Mouse (Mus musculus): ENCODE measurements at regions not wholly inside any gene's neighbourhood (a gene's known extent, or its start where the extent isn't known, plus 50 kb on each side); places are given as distances from the start of the nearest gene placed in this dataset.

- H3K4me1 ChIP-seq (ENCODE audit: insufficient read depth, low read depth, low read length) = no peaks in the 10 kb centered on the region
- H3K36me3 ChIP-seq (ENCODE audit: insufficient read depth, low read length) = no peaks in the 10 kb centered on the region
- no peak overlapping the region for H3K4me2 ChIP-seq (replicated peaks; ENCODE audit: low read depth, low read length)
- 73% methylated on average over 8 of the region's 8 CpGs for WGBS
- TF ChIP-seq EP300 (IDR thresholded peaks at IDR 0.05) = no peak
- TF ChIP-seq CTCF (IDR thresholded peaks at IDR 0.05) = no peak
- H3K27me3 ChIP-seq (replicated peaks; ENCODE audit: insufficient read depth, low read length) = no peaks in the 10 kb centered on the region
- DNase-seq (ENCODE audit: low spot score) (no peak), ATAC-seq (no peak)
- H3K9me3 ChIP-seq (ENCODE audit: low read length) = no peaks in the 10 kb centered on the region
- no peak overlapping the region for H3K27ac ChIP-seq (ENCODE audit: low read length)
- no peak overlapping the region for H3K4me3 ChIP-seq (ENCODE audit: low read depth, low read length)
- no peak overlapping the region for H3K9ac ChIP-seq (replicated peaks; ENCODE audit: low read depth)
Measured at GRCm38 (mm10) chr3:18378014-18379005, 430.1 kb downstream of the Cypt12 start.

- DNase-seq (ENCODE audit: low spot score) (peak; percentile 9), ATAC-seq (no peak; the same call in 1 of the 2 replicates)
- H3K9ac ChIP-seq (replicated peaks; ENCODE audit: low read depth) = no peak overlapping the region
- no peaks in the 10 kb centered on the region for H3K9me3 ChIP-seq (ENCODE audit: low read length)
- TF ChIP-seq CTCF (IDR thresholded peaks at IDR 0.05) (no peak), EP300 (IDR thresholded peaks at IDR 0.05) (no peak)
- no peak overlapping the region for H3K4me2 ChIP-seq (replicated peaks; ENCODE audit: low read depth, low read length)
- no peak overlapping the region for H3K27ac ChIP-seq (ENCODE audit: low read length)
- no peaks in the 10 kb centered on the region for H3K4me1 ChIP-seq (ENCODE audit: insufficient read depth, low read depth, low read length)
- WGBS = 60% methylated on average over 4 of the region's 4 CpGs
- H3K27me3 ChIP-seq (replicated peaks; ENCODE audit: insufficient read depth, low read length) = no peaks in the 10 kb centered on the region
- H3K4me3 ChIP-seq (ENCODE audit: low read depth, low read length) = no peak overlapping the region
- H3K36me3 ChIP-seq (ENCODE audit: insufficient read depth, low read length) = no peaks in the 10 kb centered on the region
Measured at GRCm38 (mm10) chr3:18421886-18422575, 473.8 kb downstream of the Cypt12 start.

- no peak for ATAC-seq
- no peak overlapping the region for H3K27ac ChIP-seq (ENCODE audit: low read length)
- H3K9me3 ChIP-seq (ENCODE audit: low read length) = no peaks in the 10 kb centered on the region
- TF ChIP-seq EP300 (IDR thresholded peaks at IDR 0.05) (no peak), CTCF (IDR thresholded peaks at IDR 0.05) (no peak)
- H3K4me2 ChIP-seq (replicated peaks; ENCODE audit: low read depth, low read length) = no peak overlapping the region
- H3K27me3 ChIP-seq (replicated peaks; ENCODE audit: insufficient read depth, low read length) = no peaks in the 10 kb centered on the region
- H3K4me3 ChIP-seq (ENCODE audit: low read depth, low read length) = no peak overlapping the region
- H3K36me3 ChIP-seq (ENCODE audit: insufficient read depth, low read length) = no peaks in the 10 kb centered on the region
- DNase-seq (ENCODE audit: low spot score) = peak; percentile 1
- no peaks in the 10 kb centered on the region for H3K4me1 ChIP-seq (ENCODE audit: insufficient read depth, low read depth, low read length)
- WGBS = 88% methylated on average over 1 of the region's 1 CpGs
- H3K9ac ChIP-seq (replicated peaks; ENCODE audit: low read depth) = no peak overlapping the region
Measured at GRCm38 (mm10) chr3:18428908-18429307, 480.7 kb downstream of the Cypt12 start.

GRCm38 (mm10) chr3:18438845-18439244, 490.6 kb downstream of the Cypt12 start:
- 79% methylated on average over 5 of the region's 5 CpGs for WGBS
- no peak for ATAC-seq
- no peak for DNase-seq (ENCODE audit: low spot score)

DNA sequence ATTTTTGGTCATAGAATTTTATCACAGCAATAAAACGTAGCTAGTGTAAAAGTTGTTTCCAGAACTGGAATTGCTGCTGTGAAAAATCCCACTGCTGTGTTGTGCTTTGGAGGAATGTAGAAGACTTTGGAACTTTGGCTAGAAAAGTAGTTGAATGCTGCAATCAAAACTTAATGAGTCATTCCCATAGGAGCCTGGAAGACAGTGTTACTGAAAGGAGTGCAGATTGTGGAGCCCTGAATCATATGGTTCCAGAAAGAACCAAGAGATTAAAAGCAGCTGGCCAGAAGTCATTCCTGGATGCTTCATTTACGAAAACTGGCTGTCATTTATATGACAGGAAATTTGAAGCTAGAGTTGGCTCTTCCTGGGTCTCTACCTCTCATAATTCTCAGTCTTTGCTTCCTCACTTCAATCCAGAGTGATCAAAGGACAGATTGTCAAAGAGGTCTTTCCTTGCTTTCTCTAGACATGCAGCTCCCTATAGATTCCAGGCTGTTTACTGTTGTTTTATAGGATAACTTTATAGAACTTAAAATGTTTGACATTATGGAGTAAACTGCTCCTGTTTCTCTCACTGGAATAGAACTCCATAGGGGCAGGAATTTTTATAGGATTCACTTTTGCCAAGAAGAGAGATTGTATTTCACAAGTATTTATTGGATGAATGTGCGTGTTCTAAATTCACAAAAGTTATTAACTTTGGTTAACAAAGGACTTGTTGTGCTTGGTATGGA, 504.2 kb downstream of the Cypt12 start:
- Histone ChIP-seq H3K4me1 (ENCODE audit: insufficient read depth, low read depth, low read length) (no peaks in the 10 kb centered on the region), H3K27ac (ENCODE audit: low read length) (no peak overlapping the region), H3K9ac (replicated peaks; ENCODE audit: low read depth) (no peak overlapping the region), H3K27me3 (replicated peaks; ENCODE audit: insufficient read depth, low read length) (no peaks in the 10 kb centered on the region), H3K4me2 (replicated peaks; ENCODE audit: low read depth, low read length) (no peak overlapping the region), H3K4me3 (ENCODE audit: low read depth, low read length) (no peak overlapping the region), H3K36me3 (ENCODE audit: insufficient read depth, low read length) (no peaks in the 10 kb centered on the region), H3K9me3 (ENCODE audit: low read length) (no peaks in the 10 kb centered on the region)
- 68% methylated on average over 3 of the region's 3 CpGs for WGBS
- TF ChIP-seq CTCF (IDR thresholded peaks at IDR 0.05) (no peak), EP300 (IDR thresholded peaks at IDR 0.05) (peak; percentile 59; the same call in 1 of the 2 replicates)
- peak; percentile 84 for DNase-seq (ENCODE audit: low spot score)
- ATAC-seq = peak; percentile 75

More at GRCm38 (mm10) chr3:18438845-18439244, 490.6 kb downstream of the Cypt12 start:
- Histone ChIP-seq H3K36me3 (ENCODE audit: insufficient read depth, low read length) (no peaks in the 10 kb centered on the region), H3K4me3 (ENCODE audit: low read depth, low read length) (no peak overlapping the region), H3K4me1 (ENCODE audit: insufficient read depth, low read depth, low read length) (no peaks in the 10 kb centered on the region), H3K27ac (ENCODE audit: low read length) (no peak overlapping the region), H3K9ac (replicated peaks; ENCODE audit: low read depth) (no peak overlapping the region), H3K27me3 (replicated peaks; ENCODE audit: insufficient read depth, low read length) (no peaks in the 10 kb centered on the region), H3K9me3 (ENCODE audit: low read length) (no peaks in the 10 kb centered on the region), H3K4me2 (replicated peaks; ENCODE audit: low read depth, low read length) (no peak overlapping the region)
- TF ChIP-seq CTCF (IDR thresholded peaks at IDR 0.05) (no peak), EP300 (IDR thresholded peaks at IDR 0.05) (no peak)
